In genomic region chr1:97926017-97926540, GRCm38 (mm10) we compare ENCODE assay signal across 20 mouse cellular contexts.
"Had no signal": no experiment of that assay in that cellular context is flagged by ENCODE, and none has a peak within 500 bp of the region (broad histone marks: within the 10 kb centered on the region; RNA-seq: fewer than 3 reads in every experiment).

No protein-coding gene starts in this region.

- H3K36me3 ChIP-seq: liver, embryonic 12.5 days; liver, embryonic 15.5 days; lung, embryonic 15.5 days; neural tube, embryonic 12.5 days had no signal

- H3K4me2 ChIP-seq: liver, embryonic 12.5 days; liver, embryonic 15.5 days; lung, embryonic 15.5 days; midbrain, embryonic 11.5 days; neural tube, embryonic 12.5 days had no signal

- DNase-seq: layer of hippocampus, adult 9-11 months; liver; lung, adult 18-20 months; lung, postnatal 14 days; lung, postnatal 4 days; midbrain, embryonic 14.5 days; right cerebral cortex, postnatal 14 days; right cerebral cortex, postnatal 4 days; thymus, adult 2 months; thymus, postnatal 14 days; thymus, postnatal 4 days had no signal

- H3K4me3 ChIP-seq: layer of hippocampus, adult 2 months; liver, embryonic 12.5 days; liver, embryonic 15.5 days; lung, embryonic 15.5 days; neural tube, embryonic 12.5 days had no signal

- H3K9ac ChIP-seq: liver, embryonic 12.5 days; liver, embryonic 15.5 days; lung, embryonic 15.5 days; neural tube, embryonic 12.5 days had no signal

- H3K27me3 ChIP-seq: liver, embryonic 12.5 days; liver, embryonic 15.5 days; lung, embryonic 15.5 days; neural tube, embryonic 12.5 days had no signal

- H3K4me1 ChIP-seq: liver, embryonic 12.5 days; liver, embryonic 15.5 days had no signal

- ATAC-seq: hindbrain, postnatal 0 days; inflammation-experienced regulatory T-cells, adult 6 months; liver, embryonic 12.5 days had no signal

- H3K27ac ChIP-seq: hindbrain, postnatal 0 days; layer of hippocampus, adult 2 months; liver, embryonic 12.5 days; liver, embryonic 15.5 days; lung, embryonic 15.5 days; neural tube, embryonic 12.5 days; stomach, postnatal 0 days had no signal

- H3K9me3 ChIP-seq: liver, embryonic 12.5 days; liver, embryonic 15.5 days; lung, embryonic 15.5 days; neural tube, embryonic 12.5 days had no signal
